15 mouse cellular contexts compared by ENCODE assay signal in the genomic region with DNA sequence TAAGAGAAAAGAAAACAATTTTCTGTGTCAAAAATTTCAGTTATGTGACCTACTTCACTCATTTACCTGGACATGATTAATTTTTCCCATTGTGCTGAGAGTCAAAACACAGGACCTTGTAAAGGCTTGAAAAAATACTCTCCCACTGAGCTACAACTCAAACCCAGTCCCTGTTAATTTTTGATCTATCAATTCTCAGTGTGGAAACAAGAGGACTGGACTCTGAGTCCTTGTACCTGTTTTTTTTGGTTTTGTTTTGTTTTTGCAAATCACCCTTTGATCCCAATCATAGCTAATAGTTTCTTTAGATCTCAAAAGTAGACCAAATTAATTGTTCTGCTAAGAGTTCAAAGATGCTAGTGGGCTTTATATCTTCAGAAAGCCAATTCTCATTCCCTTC. TPM values are rescaled to one million over a fixed set of nuclear protein-coding genes. Genes with fewer than 3 reads are reported as not detected.
"Had no signal": no experiment of that assay in that cellular context is flagged by ENCODE, and none has a peak within 500 bp of the region (broad histone marks: within the 10 kb centered on the region; RNA-seq: fewer than 3 reads in every experiment).

No protein-coding gene starts in this region.

- H3K9ac ChIP-seq: liver, embryonic 15.5 days; lung, embryonic 15.5 days had no signal

- H3K9me3 ChIP-seq: liver, embryonic 15.5 days; lung, embryonic 15.5 days had no signal

- H3K4me3 ChIP-seq: layer of hippocampus, adult 2 months; liver, embryonic 15.5 days; lung, embryonic 15.5 days had no signal

- H3K4me2 ChIP-seq: liver, embryonic 15.5 days; lung, embryonic 15.5 days; midbrain, embryonic 11.5 days had no signal

- H3K27ac ChIP-seq: liver, embryonic 15.5 days; lung, embryonic 15.5 days had no signal

- H3K27me3 ChIP-seq: liver, embryonic 15.5 days; lung, embryonic 15.5 days had no signal

- DNase-seq: kidney, adult 18-20 months; kidney, postnatal 14 days; layer of hippocampus, adult 9-11 months; lung, adult 18-20 months; lung, postnatal 10 days; lung, postnatal 36 days; midbrain, embryonic 14.5 days; thymus, adult 18-20 months; thymus, postnatal 36 days had no signal

- H3K36me3 ChIP-seq: liver, embryonic 15.5 days; lung, embryonic 15.5 days had no signal

- H3K4me1 ChIP-seq: lung, embryonic 15.5 days had no signal

RNA-seq across cellular contexts. Expression of gene Ggt7, which starts 21.7 kb away (rescaled TPM):
- total RNA-seq: megakaryocyte progenitor cell, adult 5-6 weeks; megakaryocyte-erythroid progenitor cell, adult 5-6 weeks had no signal
